Mouse (Mus musculus) spleen, adult 18-20 months (tissue): Measurements from ENCODE around the gene Mcrip2.

Source experiments
- DNase-seq, 2 experiments: peaks; one replicate each; pipeline ENCODE4 v3.0.0; 2022; ENCODE audit warnings: mixed read lengths in 2 of 2

The Mcrip2 gene

DNA sequence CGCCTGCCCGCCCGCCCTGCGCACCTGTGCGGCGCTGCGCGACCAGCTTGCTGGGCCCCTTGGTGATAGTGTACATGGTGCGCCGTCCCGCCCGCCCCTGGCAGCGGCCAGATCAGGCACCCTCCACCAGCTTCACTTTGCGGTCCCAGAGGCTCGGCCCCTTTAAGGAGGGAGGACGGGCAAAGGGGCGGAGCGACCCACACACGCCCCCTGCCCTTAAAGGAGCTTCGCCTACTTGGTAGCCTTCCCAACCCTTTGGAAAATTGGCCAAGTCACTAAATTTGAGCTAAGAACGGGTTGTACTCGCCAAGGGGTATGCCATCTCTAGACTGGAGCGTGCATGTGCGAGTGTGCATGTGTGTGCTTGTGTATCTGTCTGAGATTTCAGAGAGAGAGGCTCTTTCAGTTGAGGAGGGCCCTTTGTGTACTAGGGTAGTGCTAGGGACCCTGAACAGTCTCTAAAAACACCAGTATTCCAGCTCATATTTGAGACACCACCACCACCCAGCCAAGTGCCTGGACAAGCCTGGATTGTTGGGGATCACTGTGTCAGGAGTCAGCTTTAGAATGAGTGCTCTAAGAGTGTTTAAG is at the start of gene Mcrip2:
TSS of gene Mcrip2 (minus strand) at position 164 of the 591 bp plus-strand sequence.
- peak; percentile 56 to 68 for DNase-seq

DNA sequence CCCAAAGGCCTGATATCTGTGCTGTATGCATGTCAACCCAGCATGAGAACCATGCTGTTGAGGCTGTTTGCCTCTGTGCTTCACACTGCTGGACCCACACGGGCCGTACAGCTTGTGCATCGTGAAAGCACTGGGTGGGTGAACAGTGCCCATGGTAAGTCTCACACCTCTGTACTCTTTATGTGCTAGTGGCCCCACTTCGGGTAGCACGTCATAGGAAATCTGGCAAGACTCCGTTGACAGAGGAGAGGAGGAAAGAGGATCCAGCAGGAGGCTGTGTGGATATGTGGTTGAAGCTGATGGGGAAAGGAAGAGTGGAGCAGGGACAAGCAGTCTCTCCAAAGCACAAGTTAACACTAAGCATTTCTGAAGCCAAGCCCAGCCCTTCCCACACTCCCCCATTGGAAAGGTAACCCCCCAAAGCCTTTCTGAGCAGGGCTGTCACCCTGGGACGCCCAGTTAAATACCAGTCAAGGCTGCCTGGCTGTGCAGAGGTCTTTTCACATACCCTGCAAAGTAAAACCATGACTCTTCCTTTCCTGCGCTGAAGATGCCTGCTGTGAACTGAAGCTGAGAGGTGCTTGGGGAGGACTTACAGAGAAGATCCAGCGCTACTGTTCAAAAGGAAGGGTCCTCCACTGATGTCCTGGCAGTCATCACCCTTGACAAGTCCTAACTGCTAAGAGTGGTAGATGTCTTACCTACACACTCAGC is 49.6 kb upstream of the Mcrip2 start:
- DNase-seq, result no peak

GRCm38 (mm10) chr17:25916931-25917647 is 48.5 kb upstream of the Mcrip2 start:
- DNase-seq, result no peak

DNA sequence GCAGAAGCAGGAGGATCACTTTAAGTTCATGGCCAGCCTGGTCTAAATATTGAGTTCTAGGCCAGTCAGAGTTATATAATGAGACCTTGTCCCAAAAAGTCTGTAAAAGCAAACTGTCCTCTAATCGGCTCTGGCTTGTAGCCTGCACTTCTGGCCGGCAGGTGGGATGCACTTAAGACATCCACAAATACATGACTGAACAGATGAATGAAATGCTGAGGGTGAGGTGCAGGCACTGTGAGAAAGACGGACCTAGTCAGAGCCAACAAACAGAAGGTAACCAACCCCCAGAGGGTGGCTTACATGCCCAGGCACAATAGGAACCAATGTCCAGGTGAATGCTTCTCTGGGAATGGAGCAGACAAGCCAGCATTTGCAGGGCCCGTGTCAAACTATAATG is 45.7 kb upstream of the Mcrip2 start:
- DNase-seq, result no peak

GRCm38 (mm10) chr17:25913877-25914275 is 45.3 kb upstream of the Mcrip2 start:
- no peak for DNase-seq

DNA sequence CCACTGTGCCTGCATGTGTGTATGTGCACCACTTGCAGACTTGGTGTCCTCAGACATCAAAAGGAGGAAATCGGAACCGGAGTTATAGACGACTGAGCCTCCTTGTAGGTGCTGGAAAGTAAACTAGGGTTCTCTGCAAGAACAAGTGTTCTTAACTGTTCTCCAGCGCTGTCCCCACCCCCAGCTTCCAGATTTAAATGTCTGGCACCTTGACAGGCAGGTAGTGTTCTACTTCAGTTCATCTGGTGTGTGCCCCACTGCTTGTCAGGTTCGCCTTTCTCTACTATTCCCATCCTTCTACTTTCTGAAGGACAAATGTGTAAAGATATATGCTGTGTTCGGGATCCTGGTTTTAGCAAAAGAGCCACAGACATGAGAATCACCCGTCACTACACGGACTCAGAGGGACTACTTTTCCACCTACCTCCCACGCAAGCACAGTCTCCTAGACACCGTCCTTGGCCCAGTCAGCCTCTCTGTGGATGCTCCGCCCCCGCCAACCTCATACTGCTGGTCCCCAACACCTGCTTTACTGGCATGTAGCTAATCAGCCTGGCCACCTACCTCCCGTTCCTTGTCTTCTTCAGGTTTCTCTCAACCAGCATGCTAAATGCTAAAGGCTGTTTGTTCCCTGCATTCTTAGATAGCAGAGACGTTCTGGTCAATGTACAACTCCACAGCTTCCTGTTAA is 44.8 kb upstream of the Mcrip2 start:
- no peak for DNase-seq

DNA sequence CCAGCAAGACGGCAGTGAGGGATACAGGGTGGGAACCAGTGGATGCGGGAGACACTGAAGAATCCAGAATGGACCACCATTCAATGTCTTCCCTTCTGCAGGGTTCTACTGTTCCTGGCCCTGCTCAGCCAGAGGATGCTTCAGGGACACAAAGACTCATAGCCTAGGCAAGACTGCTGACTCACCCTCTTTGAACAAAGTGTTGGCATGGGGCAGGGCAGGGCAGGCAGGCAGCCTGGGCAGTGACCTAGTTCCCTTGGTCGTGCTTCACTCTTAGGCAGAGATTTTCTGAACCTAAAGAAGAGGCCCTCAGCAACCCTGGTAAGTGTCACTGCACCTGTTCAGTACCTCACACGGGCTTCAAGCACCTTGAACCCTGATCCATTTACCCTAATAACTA is 43.3 kb upstream of the Mcrip2 start:
- DNase-seq, result no peak

DNA sequence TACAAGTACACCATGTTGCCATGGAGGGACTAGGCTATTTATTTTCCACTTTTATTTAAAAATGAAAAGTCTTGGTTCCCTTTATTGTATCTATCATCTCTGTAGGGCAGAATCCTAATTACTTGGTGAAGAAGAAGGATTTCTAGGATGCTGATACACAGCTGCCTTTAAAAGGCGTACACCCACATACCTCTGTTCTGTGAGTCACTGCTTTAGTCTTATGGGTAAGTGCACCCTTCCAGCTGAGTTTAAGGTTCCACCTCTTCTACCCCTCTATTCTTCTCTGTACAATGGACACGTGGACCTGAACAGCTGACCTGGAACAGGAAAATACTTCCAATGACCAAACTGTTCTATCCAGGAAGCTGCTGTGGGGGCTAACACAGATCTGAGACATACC is 39.1 kb upstream of the Mcrip2 start:
- no peak for DNase-seq

GRCm38 (mm10) chr17:25903061-25903460 is 34.5 kb upstream of the Mcrip2 start:
- peak in 1 of 2 experiments; percentile 33 for DNase-seq

GRCm38 (mm10) chr17:25900193-25900592 is 31.6 kb upstream of the Mcrip2 start:
- no peak for DNase-seq

GRCm38 (mm10) chr17:25895891-25896290 is 27.3 kb upstream of the Mcrip2 start:
- no peak for DNase-seq

DNA sequence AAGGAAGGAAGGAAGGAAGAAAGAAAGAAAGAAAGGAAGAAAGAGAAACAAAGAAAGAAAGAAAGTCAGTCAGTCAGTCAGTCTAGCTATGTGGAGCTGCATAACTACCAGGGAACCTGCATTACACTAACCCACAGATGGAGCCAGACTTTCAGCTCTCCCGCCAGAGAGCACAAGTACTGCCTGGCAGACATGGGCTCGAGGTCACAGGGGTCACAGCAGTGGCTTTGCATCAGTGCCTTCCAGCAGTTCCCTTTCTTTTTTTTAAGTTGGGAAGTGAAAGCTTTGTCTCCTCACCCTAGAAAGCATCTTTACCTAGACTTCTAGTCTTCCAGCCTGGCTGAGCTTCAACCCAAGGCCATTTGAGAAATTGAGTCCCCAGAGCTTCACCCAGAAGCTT is 26.9 kb upstream of the Mcrip2 start:
- DNase-seq, result no peak

DNA sequence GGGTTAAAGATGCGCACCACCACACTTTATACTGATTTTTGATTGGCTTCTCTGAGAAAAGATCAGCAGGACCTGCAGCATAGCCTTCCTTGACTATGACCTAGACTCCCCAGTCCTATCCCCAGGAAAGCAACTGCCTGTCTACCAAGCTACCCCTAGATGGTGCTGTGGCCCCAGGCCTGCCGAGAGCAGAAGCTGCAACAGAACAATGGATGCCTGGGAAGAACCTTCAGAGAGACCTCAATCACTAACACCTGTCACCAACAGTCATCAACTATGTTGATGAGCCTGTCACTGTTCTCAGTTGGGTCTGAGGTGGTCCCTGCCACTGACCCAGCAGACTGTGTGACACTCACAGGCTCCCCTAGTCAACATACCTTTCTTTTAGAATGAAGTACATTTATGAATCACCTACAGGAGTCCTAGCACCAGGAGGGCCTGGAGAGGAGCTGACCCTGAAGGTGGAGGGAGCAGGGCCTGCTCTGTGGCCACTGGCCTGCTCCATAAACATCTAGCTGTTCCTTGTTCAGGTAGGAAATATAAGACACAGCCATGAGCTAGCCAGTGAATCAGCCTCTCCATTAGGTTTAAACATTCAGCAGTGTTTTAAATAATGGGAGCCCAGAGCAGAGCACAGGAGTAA is 25.5 kb upstream of the Mcrip2 start:
- peak; percentile 51 to 66 for DNase-seq

DNA sequence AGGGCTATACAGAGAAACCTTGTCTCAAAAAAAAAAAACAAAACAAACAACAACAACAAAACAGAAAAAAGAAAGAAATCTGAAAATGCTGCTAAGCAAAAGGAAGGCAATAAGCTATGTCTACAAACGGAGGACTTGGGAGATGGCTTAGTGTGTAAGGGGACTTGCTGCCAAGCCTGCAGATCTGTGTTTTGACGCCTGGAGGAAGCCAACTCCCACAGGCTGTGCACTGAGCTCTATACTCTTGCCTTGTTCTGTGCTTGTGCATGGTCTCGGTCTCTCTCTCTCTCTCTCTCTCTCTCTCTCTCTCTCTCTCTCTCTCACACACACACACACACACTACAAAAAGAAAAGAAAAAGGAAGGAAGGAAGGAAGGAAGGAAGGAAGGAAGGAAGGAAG is 20.3 kb upstream of the Mcrip2 start:
- DNase-seq, result no peak

- DNase-seq, result no peak
Measured at GRCm38 (mm10) chr17:25887467-25887866, 18.9 kb upstream of the Mcrip2 start.

DNA sequence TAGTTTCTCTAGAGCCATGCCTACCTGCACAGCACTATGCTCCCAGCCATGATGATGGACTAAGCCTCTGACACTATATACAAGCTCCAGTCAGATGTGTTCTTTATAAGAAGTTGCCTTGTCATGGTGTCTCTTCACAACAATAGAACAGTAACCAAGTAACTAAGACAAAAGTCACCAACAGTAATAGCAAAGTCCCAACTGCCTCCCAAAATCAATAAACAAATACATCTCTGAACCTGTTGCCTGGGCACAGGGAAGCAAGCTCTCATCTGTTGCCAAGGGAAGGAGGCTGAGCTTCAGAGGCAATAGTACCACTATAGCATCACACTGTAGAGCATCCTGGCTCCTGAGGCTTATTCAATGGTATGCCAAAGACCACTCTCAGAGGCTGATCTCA is 18.2 kb upstream of the Mcrip2 start:
- no peak for DNase-seq

GRCm38 (mm10) chr17:25885636-25886035 is 17.1 kb upstream of the Mcrip2 start:
- DNase-seq, result no peak

- DNase-seq, result no peak
Measured at GRCm38 (mm10) chr17:25883824-25884223, 15.3 kb upstream of the Mcrip2 start.

GRCm38 (mm10) chr17:25883268-25883667 is 14.7 kb upstream of the Mcrip2 start:
- no peak for DNase-seq

DNA sequence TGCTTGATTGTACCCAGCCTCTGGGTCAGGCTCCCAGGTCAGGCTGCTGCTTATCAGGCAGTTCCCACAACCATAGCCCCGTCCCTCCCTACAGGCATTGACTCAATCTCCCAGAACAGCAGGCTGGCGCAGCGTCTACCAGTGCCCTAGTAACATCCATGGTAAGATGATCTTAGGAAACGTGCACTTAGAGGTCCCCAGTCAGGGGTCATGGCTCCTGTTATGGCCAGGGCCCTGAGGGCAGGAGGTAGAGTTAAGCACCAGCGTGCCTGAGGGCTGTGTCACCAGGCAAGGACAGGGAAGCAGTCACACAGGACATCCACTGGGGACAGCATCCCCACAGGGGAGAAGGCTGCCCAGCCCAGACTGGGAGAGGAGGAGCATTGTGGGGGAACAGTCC is 13.7 kb upstream of the Mcrip2 start:
- DNase-seq, result no peak

DNA sequence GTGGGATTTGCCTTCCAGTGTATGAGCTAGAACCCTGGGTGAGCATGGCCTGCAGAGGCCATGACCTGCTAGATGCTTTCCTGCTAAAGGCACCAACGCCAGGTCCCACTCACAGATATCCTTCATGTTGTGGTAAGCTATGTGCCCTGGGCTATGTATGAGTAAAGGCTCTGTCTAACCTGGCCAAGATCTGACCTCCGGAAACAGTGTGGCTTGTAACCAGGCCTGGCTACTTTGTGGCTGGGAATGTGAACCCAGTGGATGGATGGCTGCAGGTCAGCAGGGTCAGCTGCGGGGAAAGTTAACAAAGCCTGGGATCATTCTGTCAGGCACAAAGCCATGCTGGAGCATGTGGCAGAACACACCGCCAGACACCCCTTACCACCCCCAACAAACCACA is 13.1 kb upstream of the Mcrip2 start:
- DNase-seq, result no peak

- DNase-seq, result no peak
Measured at GRCm38 (mm10) chr17:25880913-25881641, 12.5 kb upstream of the Mcrip2 start.
